Mouse (Mus musculus): ENCODE measurements at regions not wholly inside any gene's neighbourhood (a gene's known extent, or its start where the extent isn't known, plus 50 kb on each side); places are given as distances from the start of the nearest gene placed in this dataset.

GRCm38 (mm10) chr15:29911436-29911835, 261.0 kb upstream of the Ctnnd2 start:
- DNase-seq (ENCODE audit: low read depth): peak; percentile 23

Data from 416B (cell line).